Mouse (Mus musculus) cerebellum, adult 2 months (tissue): ENCODE measurements around the gene Hmgcl.

Source experiments
- CTCF ChIP-seq: fragments of 200-500 bp; IDR thresholded peaks from 2 replicates; pipeline ENCODE4 v1.5.1; 2011; ENCODE audit warnings: low read depth, mild to moderate bottlenecking, control low read depth, low read length, moderate library complexity, borderline replicate concordance; ENCODE audit not compliant: insufficient read depth
- POLR2A ChIP-seq: fragments of 200-500 bp; IDR thresholded peaks from 2 replicates; pipeline ENCODE4 v1.6.1; 2011; ENCODE audit warnings: low read length, control low read depth, borderline replicate concordance; ENCODE audit not compliant: insufficient read depth

- no peak for TF ChIP-seq CTCF
- TF ChIP-seq POLR2A = no peak
Measured at GRCm38 (mm10) chr4:135969070-135969750, 23.0 kb downstream of the Hmgcl start.
